Mouse (Mus musculus): ENCODE data around the gene Gm853.
A peak's percentile ranks its signal among the peaks of the same experiment; 100 is the strongest.

Gene Gm853

DNA sequence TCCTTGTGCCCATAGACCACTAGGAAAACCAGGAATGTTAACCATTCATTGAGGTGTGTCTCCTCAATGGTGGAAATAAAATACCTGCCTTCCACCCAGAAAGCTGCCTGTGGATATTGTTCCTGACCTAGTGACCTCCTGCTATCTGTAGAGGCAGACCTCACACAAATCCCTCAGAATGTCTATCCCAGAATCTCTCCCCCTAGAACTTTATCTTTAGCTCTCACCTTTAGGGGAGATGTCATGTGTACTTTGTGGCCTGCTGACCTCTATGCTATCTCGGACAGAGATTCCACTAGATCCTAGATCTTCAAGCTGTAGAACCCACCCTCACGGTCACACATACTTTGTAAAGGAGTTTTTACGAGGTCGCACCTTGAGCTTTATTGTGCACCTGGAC is 9.0 kb downstream of the Gm853 start:
- no peak for DNase-seq

DNA sequence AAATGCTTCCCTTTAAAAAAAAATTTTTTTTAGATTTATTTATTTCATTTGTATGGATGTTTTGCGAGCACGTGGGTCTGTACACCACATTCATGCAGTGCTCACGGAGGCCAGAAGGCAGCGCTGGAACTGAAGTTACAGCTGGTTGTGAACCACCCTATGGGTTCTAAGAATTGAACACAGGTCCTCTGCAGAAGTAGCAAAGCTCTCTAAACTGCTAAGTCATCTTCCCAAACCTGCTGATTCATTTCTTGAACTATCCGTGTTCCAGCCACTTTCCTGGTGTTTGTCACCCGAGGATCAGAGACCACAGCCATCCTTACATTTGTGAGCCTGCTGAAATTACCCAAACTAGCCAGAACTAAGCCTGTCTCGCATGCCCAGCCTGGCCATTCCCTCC is 9.8 kb downstream of the Gm853 start:
- DNase-seq: no peak

DNA sequence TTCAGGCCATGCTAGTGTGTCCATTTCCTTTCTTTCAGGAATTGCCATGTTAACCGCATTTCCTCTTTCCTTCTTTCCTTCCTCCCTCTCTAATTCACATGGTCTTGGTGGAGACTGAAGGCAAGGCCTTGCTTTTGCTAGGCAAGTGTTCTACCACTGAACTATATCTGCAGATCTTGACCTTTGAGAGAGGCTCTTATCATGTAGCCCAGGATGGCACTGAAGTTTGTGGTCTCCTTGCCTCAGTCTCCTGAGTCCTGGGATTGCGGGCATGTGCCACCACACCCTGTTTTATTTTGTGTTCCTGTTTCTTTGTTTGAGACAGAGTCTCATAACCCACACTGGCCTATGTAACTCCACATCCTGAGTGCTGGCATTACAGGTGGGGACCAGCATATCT is 10.3 kb downstream of the Gm853 start:
- no peak for DNase-seq

DNA sequence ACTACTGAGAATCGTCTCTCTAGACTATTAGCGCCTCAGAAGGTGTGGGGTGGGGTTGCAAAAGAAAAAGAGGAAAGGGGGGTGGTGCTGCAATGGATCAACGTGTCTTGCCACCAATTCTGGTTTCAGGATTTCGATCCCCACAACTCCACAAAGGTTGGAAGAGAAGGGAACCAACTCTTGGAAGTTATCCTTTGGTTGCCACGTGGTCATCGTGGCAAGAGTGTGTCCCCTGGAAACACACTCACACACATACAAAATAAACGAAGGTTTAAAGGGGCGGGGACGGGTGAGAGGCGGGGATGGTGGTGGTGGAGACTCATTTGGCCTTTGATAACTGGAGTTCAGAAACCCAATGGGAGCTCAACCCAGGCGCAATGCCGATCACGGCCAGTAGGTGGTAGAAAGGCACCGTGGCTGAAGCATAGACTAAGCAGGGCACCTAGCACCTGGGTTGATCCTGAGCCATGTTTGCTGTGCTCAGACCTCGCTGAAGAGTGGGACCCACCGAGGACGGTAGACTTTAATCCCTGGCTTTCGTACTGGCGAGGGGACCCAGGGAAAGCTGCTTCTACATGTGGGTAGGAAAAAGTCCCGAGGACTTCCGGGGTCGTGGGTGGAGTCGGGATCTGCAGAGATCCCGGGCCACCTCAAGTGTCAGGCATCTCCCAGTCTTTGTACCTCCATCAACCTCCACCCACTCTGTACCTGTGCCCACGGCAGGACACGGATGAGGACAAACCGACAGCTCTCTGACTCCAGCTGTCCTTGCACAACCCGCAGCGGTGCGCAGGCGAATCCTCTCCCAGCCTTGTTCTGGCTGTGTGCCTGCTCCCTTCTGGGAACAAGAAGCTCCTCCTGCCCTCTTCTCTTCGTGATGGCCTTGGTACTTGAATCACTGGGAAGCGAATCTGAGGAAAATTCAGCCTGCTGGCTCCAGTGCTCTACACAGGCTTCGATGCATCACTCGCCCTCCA is 23.2 kb downstream of the Gm853 start:
- peak; percentile 74 for DNase-seq

DNA sequence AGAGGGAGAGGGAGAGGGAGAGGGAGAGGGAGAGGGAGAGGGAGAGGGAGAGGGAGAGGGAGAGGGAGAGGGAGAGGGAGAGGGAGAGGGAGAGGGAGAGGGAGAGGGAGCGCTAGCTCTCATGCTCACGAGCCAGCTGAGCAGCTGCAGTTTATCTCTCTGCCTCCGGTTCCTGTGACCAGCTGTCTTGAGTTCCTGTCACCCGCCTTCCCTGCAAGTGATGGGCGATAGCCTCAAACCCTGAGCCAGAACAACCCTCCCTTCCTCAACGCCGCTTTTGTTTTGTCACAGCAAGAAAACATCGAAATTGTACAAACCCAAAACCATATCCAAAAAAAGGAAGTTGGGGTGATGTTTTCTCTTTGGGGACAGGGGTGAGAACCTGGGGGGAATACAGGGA is 25.7 kb downstream of the Gm853 start:
- DNase-seq: no peak

DNA sequence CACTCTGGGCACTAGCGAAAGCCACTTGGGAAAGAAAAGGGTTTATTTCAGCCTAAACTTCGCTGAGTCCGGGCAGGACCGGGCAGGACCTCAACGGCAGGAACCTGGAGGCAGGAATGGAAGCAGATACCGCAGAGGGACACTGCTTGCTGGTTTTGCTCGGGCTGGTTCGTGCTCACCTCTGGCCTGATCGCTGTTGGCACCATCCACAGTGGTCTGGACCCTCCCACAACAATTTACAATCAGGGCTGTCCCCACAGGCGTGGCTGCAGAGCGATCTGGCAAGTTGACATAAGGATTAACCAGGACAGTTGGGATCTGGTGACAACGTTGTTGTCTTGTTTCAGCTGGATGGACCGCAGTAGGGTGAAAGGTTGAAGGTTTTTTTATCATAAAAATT is 26.3 kb downstream of the Gm853 start:
- no peak for DNase-seq

DNA sequence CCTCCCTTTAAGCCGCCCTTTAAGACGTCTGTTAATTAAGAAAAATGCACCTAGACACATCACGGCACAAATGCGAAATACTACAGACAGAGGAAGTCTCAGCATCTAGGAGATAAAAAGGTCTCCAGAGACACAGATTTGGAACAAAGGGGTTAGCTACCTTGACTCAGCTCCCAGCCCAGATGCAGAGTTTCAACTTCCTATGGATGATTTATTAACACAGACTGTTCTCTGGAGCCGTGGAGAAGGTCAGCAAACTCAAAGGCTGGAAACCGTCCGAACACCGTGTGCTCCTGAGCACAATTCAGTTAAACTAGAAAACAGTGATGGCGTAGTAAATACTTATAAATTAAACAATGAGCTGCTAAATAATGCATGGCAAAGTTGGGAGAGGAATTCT is 29.9 kb downstream of the Gm853 start:
- DNase-seq: no peak

DNA sequence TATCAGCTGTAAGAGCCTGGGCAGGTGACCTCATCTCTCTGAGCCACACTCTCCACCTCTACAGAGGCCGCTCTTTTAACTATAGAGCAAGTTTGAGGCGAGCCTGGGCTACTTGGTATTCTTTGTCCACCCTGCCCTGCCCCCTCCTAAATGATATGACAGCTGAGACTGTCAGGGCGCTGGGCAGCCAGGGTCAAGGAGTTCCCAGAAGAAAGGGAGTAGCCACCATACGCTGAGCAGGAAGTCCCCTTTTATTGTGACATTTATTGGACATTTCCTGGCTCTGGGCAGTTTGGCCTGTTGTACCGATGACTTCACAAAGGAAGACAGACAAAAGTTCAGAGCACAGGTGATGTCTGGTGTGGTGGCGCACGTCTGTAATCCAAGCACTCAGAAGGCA is 32.6 kb downstream of the Gm853 start:
- DNase-seq: no peak

DNA sequence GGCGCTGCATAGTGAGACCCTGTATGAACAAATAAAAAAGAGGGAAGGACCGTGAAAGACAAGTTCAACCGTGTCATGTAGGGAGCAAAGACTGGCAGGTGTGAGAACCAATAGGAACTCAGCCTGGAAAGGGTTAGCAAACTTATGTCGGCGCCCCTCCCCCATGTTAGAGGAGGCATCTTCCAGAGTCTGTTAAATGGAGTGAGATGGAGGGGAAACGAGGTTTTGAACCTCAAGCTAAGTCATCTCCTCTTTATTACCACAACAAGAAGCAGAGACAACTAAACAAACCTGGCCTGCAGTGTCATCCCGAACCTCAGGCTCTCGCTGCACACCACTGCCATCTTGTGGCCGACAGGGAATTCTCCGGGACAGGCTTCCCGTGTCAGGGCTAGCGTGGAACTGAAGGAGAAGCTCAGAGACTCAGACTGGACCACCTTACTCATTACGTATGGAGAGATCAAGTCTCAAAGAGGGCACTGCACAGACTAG is 33.3 kb downstream of the Gm853 start:
- peak; percentile 73 for DNase-seq

DNA sequence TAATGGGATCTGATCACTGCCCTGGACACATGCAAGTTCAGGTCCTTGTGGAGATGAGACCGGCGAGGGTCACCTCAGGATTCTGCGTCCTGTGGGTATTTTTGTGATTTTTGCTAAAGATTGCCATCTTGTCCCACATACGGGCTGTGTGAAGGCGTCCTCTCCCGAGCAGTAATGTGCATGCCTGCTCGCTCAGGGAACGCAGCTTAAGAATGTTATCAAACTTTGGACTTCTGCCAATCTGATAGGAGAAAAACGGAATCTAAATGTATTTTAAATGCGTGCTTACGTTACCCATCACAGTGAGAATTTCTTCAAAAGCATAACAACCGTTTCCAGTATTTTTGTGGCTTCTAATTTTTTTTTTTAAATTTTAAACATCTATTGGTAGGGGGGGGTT is 35.3 kb downstream of the Gm853 start:
- DNase-seq: no peak

DNA sequence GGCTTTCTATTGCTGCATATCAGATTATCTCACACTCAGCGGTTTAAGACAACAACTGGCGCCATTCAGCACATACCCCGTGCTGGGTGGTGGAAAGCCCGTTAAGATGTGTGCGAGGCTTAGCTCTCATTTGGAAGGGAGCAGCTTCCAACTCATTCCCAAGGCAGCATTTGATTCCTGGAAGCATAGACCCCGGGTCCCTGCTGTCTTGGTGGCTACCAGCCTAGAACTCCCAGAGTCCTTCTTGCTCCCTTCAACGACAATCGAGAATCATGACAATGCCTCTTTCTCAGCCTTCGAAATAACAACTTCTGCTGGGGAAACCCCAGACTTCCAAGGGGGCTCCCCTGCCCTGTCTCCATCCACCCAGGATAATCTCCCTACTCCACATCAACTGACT is 35.8 kb downstream of the Gm853 start:
- no peak for DNase-seq

DNA sequence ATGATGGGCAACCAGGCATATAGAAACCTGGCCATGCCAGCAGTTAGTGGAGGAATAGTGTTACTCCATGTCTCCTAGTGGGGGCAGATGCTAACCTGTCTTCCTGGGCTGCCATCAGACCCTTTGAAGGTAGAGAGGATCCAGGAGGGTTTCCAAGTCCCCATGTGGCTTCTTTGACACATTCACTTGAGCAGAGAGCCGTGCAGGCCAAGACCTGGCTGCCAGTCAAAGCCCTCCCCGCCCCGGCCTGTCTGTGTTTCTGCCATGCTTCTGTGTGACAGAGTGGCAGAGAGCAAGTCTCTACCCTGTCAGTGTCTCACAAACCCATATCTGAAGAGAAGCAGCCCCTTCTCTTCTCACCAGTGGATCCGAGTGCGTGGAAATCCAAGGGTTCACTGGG is 38.3 kb downstream of the Gm853 start:
- DNase-seq: no peak

DNA sequence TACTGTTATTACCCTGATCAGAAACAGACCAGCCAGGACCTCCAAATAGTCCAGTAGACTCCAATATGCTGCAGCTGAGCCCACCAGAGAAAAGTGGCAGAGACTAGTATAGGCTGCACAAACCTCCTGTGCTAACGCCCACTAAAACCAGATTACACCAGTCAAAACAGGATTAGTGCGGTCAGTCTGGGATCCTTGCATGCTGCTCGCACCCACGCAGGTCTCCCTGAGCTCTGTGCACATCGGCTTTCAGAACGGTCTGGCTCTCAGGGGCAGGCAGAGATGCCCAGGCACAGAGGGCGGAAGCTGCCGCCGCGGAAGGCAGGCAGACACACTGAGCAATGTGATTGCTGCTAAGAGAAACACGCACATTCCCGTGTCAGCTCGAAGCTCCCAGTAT is 39.2 kb downstream of the Gm853 start:
- no peak for DNase-seq

DNA sequence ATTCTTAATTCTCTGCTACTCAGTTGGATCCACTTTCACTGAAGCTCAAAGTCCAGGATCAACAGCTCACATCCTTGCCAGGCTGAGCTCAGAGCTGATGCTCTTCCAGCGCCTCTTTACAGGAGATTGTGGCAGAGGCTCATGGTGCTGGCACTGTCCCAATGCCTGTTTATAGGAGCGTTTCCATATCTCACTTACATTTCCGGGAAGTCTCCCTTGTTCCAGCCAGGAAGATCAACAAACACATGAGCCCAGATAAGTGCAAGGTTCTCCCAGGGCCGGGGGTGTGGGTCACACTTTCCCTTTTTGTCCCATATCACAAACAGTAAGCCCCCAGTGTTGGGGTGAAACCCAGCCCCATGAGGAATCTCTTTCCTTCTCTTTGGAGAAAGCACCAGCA is 40.3 kb downstream of the Gm853 start:
- DNase-seq: no peak

DNA sequence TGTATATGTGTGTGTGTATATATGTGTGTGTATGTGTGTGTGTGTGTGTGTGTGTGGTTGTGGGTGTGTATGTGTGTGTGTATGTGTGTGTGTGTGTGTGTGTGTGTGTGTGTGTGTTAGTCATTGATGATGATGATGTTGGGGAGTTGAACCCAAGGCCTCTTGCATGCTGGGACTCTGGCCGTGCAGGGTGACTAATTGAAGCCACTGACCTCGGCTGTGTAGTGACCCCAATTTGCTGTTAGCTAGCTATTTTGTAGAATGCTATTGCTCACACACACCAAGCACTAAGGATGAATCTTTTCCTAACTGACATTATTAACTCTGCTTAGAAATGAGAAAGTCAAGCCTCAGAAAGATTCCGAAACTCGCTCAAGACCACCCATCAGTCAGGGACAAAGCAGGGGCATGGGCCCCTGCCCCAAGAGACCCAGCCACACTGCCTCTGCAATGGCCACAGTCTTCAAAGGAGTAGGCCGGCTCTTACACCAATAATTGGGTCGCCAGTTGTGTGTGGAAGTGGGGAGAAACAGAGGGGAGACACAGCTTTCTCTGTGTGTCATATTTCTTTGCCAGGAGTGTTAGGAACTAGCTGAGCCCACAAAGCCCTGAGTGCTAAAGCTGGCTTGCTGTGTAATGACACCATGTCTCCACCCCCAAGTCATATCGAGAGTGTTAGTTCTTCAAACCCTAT is 41.1 kb downstream of the Gm853 start:
- DNase-seq: no peak

DNA sequence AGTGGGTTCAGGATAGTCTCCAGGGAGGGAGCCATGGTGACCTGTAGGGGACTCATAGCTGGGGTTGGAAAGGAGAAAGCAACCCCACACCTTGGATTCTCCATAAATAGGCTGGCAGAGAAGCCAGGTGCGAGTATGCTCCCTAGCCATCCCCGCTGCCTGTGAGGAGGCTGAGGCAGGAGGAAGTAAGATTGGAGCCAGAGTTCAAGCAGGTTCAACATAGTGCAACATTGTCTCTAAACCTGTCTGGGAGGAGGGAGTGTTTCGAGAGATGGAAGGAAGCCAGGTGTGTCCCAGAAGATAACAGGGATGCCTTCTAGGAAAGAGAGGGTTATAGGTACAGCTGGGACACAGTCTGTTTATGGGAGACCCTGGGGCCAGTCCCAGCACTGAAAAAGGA is 42.3 kb downstream of the Gm853 start:
- no peak for DNase-seq

DNA sequence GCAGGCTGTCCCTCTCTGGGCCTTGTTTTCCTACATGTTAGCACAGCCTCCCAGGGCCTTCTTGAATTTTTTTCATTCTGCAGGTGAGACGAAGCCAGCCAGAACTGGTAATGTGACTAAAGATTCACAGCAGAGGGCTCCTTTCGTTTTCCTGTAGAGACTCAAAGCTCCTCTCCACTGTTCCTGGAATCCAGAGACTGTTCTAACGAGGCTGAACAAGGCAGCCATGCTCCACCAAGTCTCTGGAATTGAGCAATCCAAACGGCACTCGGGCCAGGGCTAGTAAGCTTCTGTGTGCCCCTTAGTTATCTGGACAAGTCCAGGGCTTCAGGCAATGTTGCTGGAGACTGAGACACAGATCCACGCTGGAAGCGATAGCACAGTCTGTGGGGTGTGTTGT is 44.7 kb downstream of the Gm853 start:
- no peak for DNase-seq

DNA sequence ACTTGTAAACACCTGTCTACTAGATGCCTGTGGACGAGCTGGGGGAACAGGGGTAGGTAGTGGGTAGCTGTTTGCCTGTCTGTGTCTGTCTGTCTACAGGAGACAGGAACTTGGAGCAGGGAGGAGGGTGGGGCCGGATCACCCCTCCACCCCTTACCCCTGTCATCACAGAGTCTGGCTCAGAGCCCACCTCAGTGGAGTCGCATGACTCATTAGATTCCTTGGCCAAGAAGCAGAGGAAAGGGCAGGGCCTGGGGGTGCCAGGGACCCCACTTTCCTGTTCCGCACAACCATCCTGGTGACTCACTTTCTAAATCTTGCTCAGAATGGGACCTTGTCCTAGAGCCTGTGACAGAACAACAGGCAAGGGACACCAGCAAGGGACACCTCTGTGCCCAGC is 45.1 kb downstream of the Gm853 start:
- no peak for DNase-seq

DNA sequence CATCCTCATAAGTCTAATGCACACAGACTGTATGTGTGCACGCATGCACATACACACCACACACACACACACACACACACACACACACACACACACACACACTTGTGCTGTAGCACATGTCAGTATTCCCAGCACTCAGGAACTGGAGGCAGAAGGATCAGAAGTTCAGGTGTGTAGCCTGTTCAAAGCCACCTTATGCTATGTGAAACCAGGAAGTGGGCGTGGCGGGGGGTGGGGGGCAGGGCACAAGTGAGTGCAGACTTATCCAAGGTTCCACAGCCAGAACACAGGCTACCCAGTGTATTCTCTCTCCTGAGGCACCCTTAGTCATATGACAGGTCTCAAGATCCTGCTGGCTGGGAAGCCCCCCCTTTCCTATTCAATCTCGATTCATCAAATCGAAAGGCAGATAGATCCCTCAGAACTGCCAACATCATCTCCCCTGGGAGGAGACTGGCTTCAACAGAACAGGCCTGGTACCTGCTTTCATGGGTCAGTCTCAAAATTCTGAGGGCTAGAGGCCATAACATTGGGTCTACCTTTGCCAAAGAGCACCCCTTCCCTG is 46.0 kb downstream of the Gm853 start:
- DNase-seq: no peak

DNA sequence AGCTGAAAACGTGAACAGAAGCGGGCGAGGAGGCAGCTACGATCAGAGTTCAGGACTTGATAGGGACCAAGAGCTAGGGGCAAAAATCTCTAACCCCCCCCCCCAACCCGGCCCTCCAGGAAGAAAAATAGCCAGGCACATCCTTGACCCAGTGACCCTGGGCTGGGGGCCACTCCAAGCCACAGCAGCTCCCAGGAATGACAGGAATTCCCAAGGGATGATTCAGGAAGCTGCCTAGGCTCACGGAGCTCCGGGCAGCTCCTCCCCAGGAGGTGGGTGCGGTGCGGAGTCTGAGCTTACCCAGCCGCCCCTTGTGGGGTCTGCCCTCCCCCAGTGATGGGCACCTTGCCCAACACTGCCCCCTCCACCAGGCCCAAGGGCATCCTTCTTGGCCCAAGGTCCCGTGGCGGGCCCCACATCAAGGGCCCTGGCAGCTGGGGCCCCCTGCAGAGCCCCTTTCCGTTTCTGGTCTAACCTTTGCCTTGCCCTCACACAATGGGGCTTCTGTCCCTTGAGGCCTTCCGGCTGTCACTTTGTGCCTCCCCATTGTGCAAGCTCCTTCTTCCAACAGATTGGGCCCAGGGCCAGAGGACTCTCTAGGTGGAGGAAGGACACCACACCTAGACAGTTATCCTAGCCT is 47.0 kb downstream of the Gm853 start, which contains the start of gene Tinagl1:
Gene Tinagl1 (minus strand): TSS at position 51 of the 640 bp plus-strand sequence.
- no peak for DNase-seq

DNA sequence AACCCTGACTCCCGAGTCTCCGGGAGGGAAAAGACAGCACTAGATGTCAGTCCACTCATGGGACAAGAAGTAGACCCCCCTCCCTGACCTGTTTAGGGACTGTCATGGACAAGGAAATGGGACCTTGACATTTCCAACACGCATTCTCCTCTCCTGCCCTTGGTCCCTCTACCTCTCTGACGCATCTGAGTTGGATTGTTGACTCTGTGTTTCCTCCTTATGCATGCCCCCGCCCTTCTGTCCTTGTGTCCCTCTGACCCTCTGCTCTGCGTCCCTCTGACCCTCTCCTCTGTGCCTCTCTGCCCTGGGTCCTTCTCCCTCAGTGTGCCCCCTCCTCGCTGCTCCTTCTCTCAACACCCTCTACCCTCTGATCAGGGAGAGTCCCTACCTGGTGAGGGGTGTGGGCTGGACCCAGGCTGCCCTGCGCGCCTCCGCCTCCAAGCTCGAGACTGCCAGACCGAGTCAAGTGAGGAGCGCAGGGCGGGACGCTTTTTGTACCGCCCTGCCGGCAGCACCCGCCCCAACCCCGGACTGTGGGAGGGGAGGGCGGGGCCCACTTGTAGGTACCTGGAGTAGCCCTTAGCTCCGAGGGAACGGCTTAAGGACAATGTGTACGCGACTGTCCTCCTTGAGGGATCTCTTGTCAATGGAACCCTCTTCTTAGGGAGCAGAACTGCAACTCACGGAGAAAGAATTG is 47.7 kb downstream of the Gm853 start:
- no peak for DNase-seq

DNA sequence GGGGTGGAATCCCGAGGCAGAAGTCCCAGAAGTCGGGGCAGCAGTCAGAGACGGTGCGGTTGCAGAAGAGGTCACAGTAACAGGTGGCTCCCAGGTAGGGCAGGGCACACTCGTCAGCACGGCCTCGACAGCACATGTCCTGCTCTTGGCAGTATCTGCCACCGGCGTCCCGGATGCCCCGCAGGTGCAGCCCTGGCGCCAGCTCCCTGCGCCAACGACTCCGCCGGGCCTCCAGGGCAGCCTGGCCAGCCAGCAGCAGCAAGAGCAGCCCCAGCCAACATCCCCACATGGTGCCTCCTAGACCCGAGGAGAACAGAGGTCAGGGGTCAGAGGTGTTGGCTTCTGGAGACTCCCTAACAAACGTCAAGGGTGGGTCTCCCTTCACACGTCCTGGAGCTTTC is 48.3 kb downstream of the Gm853 start:
- DNase-seq: no peak

Data from thymus, postnatal 25 days (tissue).